Mouse (Mus musculus) MEL (cell line): ENCODE measurements around the gene Radil. TPM values are rescaled to one million over a fixed set of nuclear protein-coding genes. Genes with fewer than 3 reads are reported as not detected.

ENCODE experiments used
- DNase-seq: peaks from one replicate; pipeline ENCODE4 v3.0.0; 2011; ENCODE audit warnings: low read depth, low spot score
- H3K27ac ChIP-seq: 2 replicates; pipeline ENCODE4 v1.5.1; 2012; ENCODE audit warnings: low read depth, mild to moderate bottlenecking, control low read depth, low read length, moderate library complexity; ENCODE audit not compliant: control insufficient read depth
- H3K27me3 ChIP-seq, 2 experiments: fragments of 150-350 bp in 1 of 2; sonication (generic) in 1 of 2; 2 replicates each; pipeline ENCODE4 v1.6.1; 2012; ENCODE audit warnings: low read length in 2 of 2, mild to moderate bottlenecking in 2 of 2, improper control_type of control experiment in 1 of 2, moderate library complexity in 1 of 2; ENCODE audit not compliant: insufficient read depth in 2 of 2, control insufficient read depth in 1 of 2
- H3K36me3 ChIP-seq, 2 experiments: 2 replicates each; pipeline ENCODE4 v1.6.1; 2012 to 2014; ENCODE audit warnings: low read length in 2 of 2, improper control_type of control experiment in 1 of 2, inconsistent platforms in 1 of 2, mild to moderate bottlenecking in 1 of 2; ENCODE audit not compliant: insufficient read depth in 2 of 2, control insufficient read depth in 1 of 2
- H3K4me1 ChIP-seq, 2 experiments: fragments of 150-350 bp in 1 of 2; sonication (generic) in 1 of 2; 2 replicates each; pipeline ENCODE4 v1.6.1; 2012; ENCODE audit warnings: low read length in 2 of 2, improper control_type of control experiment in 1 of 2, mild to moderate bottlenecking in 1 of 2; ENCODE audit not compliant: insufficient read depth in 2 of 2, control insufficient read depth in 1 of 2
- H3K4me3 ChIP-seq, 2 experiments: fragments of 150-350 bp in 1 of 2; sonication (generic) in 1 of 2; 2 replicates each; pipeline ENCODE4 v1.5.1; 2012; ENCODE audit warnings: low read depth in 2 of 2, low read length in 2 of 2, mild to moderate bottlenecking in 2 of 2, moderate library complexity in 2 of 2, control low read depth in 1 of 2, improper control_type of control experiment in 1 of 2; ENCODE audit not compliant: control insufficient read depth in 1 of 2, insufficient read depth in 1 of 2
- H3K79me2 ChIP-seq: 2 replicates; pipeline ENCODE4 v1.6.1; 2012; ENCODE audit warnings: mild to moderate bottlenecking, low read length, moderate library complexity; ENCODE audit not compliant: control insufficient read depth, poor library complexity, insufficient read depth
- H3K9ac ChIP-seq: 2 replicates; pipeline ENCODE4 v1.6.1; 2012; ENCODE audit warnings: low read depth, mild to moderate bottlenecking, control low read depth, low read length, moderate library complexity; ENCODE audit not compliant: control insufficient read depth, poor library complexity, severe bottlenecking
- H3K9me3 ChIP-seq: fragments of 150-350 bp; sonication (generic); replicated peaks from 2 replicates; pipeline ENCODE4 v1.6.1; 2012; ENCODE audit warnings: mild to moderate bottlenecking, low read length, improper control_type of control experiment, moderate library complexity; ENCODE audit not compliant: insufficient read depth
- BHLHE40 ChIP-seq: IDR thresholded peaks from 2 replicates; pipeline ENCODE4 v1.6.1; 2012; ENCODE audit warnings: low read depth, mild to moderate bottlenecking, inconsistent platforms, low read length, improper control_type of control experiment, borderline replicate concordance
- CHD1 ChIP-seq: IDR thresholded peaks from 2 replicates; pipeline ENCODE4 v1.6.1; 2012; ENCODE audit warnings: low read depth, mild to moderate bottlenecking, inconsistent platforms, low read length, improper control_type of control experiment
- CHD2 ChIP-seq: IDR thresholded peaks from 2 replicates; pipeline ENCODE4 v1.6.1; 2011; ENCODE audit warnings: low read length, improper control_type of control experiment
- CTCF ChIP-seq, 3 experiments: IDR thresholded peaks in 2 of 3; conservative IDR thresholded peaks in 1 of 3; 2 replicates each; pipeline ENCODE4 v1.5.1; 2011 to 2012; ENCODE audit warnings: low read length in 3 of 3, low read depth in 2 of 3, mild to moderate bottlenecking in 2 of 3, improper control_type of control experiment in 1 of 3, inconsistent platforms in 1 of 3, mixed read lengths in 1 of 3, moderate library complexity in 1 of 3; ENCODE audit not compliant: control insufficient read depth in 1 of 3, insufficient read depth in 1 of 3, poor library complexity in 1 of 3, severe bottlenecking in 1 of 3
- EP300 ChIP-seq, 2 experiments: IDR thresholded peaks; 2 replicates each; pipeline ENCODE4 v1.6.1; 2011; ENCODE audit warnings: improper control_type of control experiment in 2 of 2, low read length in 2 of 2, low read depth in 1 of 2, mild to moderate bottlenecking in 1 of 2
- ETS1 ChIP-seq: IDR thresholded peaks from 2 replicates; pipeline ENCODE4 v1.6.1; 2012; ENCODE audit warnings: low read depth, mild to moderate bottlenecking, inconsistent platforms, low read length, improper control_type of control experiment, moderate library complexity
- GATA1 ChIP-seq: IDR thresholded peaks from 2 replicates; pipeline ENCODE4 v1.6.1; 2011; ENCODE audit warnings: low read depth, low read length, improper control_type of control experiment
- MAX ChIP-seq: IDR thresholded peaks from 2 replicates; pipeline ENCODE4 v1.6.1; 2011; ENCODE audit warnings: low read length, improper control_type of control experiment
- MYB ChIP-seq: IDR thresholded peaks from 2 replicates; pipeline ENCODE4 v1.6.1; 2011; ENCODE audit warnings: mild to moderate bottlenecking, low read depth, low read length, improper control_type of control experiment
- NRF1 ChIP-seq: IDR thresholded peaks from 2 replicates; pipeline ENCODE4 v1.6.1; 2014; ENCODE audit warnings: low read depth, mild to moderate bottlenecking, inconsistent platforms, low read length, improper control_type of control experiment, moderate library complexity; ENCODE audit not compliant: poor library complexity, insufficient read depth, severe bottlenecking
- POLR2A ChIP-seq, 2 experiments: IDR thresholded peaks; 2 replicates each; pipeline ENCODE4 v1.6.1; 2011 to 2012; ENCODE audit warnings: low read length in 2 of 2, mild to moderate bottlenecking in 2 of 2, control low read depth in 1 of 2, improper control_type of control experiment in 1 of 2, low read depth in 1 of 2, moderate library complexity in 1 of 2; ENCODE audit not compliant: control insufficient read depth in 1 of 2, insufficient read depth in 1 of 2, poor library complexity in 1 of 2
- POLR2AphosphoS2 ChIP-seq: IDR thresholded peaks from 2 replicates; pipeline ENCODE4 v1.6.1; 2011; ENCODE audit warnings: low read length, improper control_type of control experiment
- RAD21 ChIP-seq: IDR thresholded peaks from 2 replicates; pipeline ENCODE4 v1.6.1; 2011; ENCODE audit warnings: mild to moderate bottlenecking, low read depth, low read length, improper control_type of control experiment
- RCOR1 ChIP-seq: IDR thresholded peaks from 2 replicates; pipeline ENCODE4 v1.6.1; 2012; ENCODE audit warnings: low read depth, mild to moderate bottlenecking, inconsistent platforms, low read length, improper control_type of control experiment
- SIN3A ChIP-seq: IDR thresholded peaks from 2 replicates; pipeline ENCODE4 v1.6.1; 2012; ENCODE audit warnings: low read length, improper control_type of control experiment, inconsistent platforms
- SMC3 ChIP-seq: IDR thresholded peaks from 2 replicates; pipeline ENCODE4 v1.6.1; 2011; ENCODE audit warnings: low read depth, low read length, improper control_type of control experiment
- TBP ChIP-seq: IDR thresholded peaks from 2 replicates; pipeline ENCODE4 v1.8.0; 2011; ENCODE audit warnings: low read depth, low read length, improper control_type of control experiment
- USF1 ChIP-seq: IDR thresholded peaks from 2 replicates; pipeline ENCODE4 v1.6.1; 2014; ENCODE audit warnings: low read depth, mild to moderate bottlenecking, inconsistent platforms, low read length, improper control_type of control experiment, moderate library complexity
- ZC3H11A ChIP-seq: IDR thresholded peaks from 2 replicates; pipeline ENCODE4 v1.6.1; 2012; ENCODE audit warnings: low read depth, mild to moderate bottlenecking, inconsistent platforms, low read length, improper control_type of control experiment
- ZMIZ1 ChIP-seq: IDR thresholded peaks from 2 replicates; pipeline ENCODE4 v1.6.1; 2012; ENCODE audit warnings: low read depth, mild to moderate bottlenecking, inconsistent platforms, low read length, improper control_type of control experiment, moderate library complexity
- ZNF384 ChIP-seq: IDR thresholded peaks from 2 replicates; pipeline ENCODE4 v1.6.1; 2012; ENCODE audit warnings: low read depth, mild to moderate bottlenecking, inconsistent platforms, low read length, improper control_type of control experiment
- polyA plus RNA-seq, 2 experiments: library from polyadenylated mRNA; stranded (reverse) in 1 of 2; unstranded in 1 of 2; fragments of >175 nt in 1 of 2; fragments of >200 nt in 1 of 2; gene quantifications; 2 replicates each; pipeline versions ENCODE4 v1.2.1 to v1.2.4; 2012; ENCODE audit warnings: low replicate concordance in 2 of 2, low read depth in 1 of 2; ENCODE audit not compliant: insufficient read length in 2 of 2, insufficient read depth in 1 of 2, missing spikeins in 1 of 2
- total RNA-seq: library from RNA; depleted of rRNA; stranded (reverse); fragments of 300-350 nt; gene quantifications from 2 replicates; pipeline ENCODE4 v1.2.3, GENCODE M21; 2012

Gene Radil
- total and polyA plus RNA-seq, 3 experiments, result 0.07 to 0.27 TPM; not detected in 1

- Histone ChIP-seq H3K4me1 (no peaks in the 10 kb centered on the region), H3K27me3 (peaks cover 0 to 2% of the 10 kb centered on the region in 2 experiments; a peak in 1 of 4 replicates), H3K79me2 (no peaks in the 10 kb centered on the region), H3K9me3 (no peaks in the 10 kb centered on the region)
- no peak for DNase-seq
- TF ChIP-seq POLR2AphosphoS2, result no peak
- no peak for TF ChIP-seq MYB
- TF ChIP-seq, all 39 proteins: peak for 0
- Histone ChIP-seq H3K9ac (no peak overlapping the region), H3K36me3 (no peaks in the 10 kb centered on the region), H3K4me3 (no peak overlapping the region), H3K27ac (no peak overlapping the region)
Measured at GRCm38 (mm10) chr5:142509141-142510060, 41.5 kb downstream of the Radil start.

- Histone ChIP-seq H3K27ac (no peak overlapping the region), H3K4me3 (no peak overlapping the region), H3K79me2 (no peaks in the 10 kb centered on the region), H3K9me3 (no peaks in the 10 kb centered on the region), H3K4me1 (no peaks in the 10 kb centered on the region), H3K27me3 (no peaks in the 10 kb centered on the region; a peak in 1 of 4 replicates), H3K36me3 (no peaks in the 10 kb centered on the region), H3K9ac (no peak overlapping the region)
- TF ChIP-seq CTCF (IDR thresholded peaks at IDR 0.05 in 2 of 3, conservative IDR thresholded peaks at IDR 0.05 in 1 of 3; ENCODE audit: control insufficient read depth in 1 of 3, insufficient read depth in 1 of 3, low read depth in 2 of 3, low read length in 3 of 3, poor library complexity in 1 of 3, severe bottlenecking in 1 of 3), result peak in 2 of 3 experiments; percentile 40 to 46; a peak in 4 of 6 replicates
- no peak for TF ChIP-seq ZC3H11A
- no peak for TF ChIP-seq MAX
- TF ChIP-seq ZMIZ1, result no peak
- TF ChIP-seq SMC3, result peak; percentile 22; the same call in 1 of the 2 replicates
- peak; percentile 27 for DNase-seq
Measured at GRCm38 (mm10) chr5:142505695-142506423, 45.0 kb downstream of the Radil start.

- no peaks in the 10 kb centered on the region for H3K4me1 ChIP-seq
- no peaks in the 10 kb centered on the region for H3K27me3 ChIP-seq
- no peak for DNase-seq
- no peaks in the 10 kb centered on the region for H3K79me2 ChIP-seq
- no peaks in the 10 kb centered on the region for H3K36me3 ChIP-seq
- H3K27ac ChIP-seq, result no peak overlapping the region
- H3K9ac ChIP-seq, result no peak overlapping the region
- TF ChIP-seq TBP (no peak), NRF1 (no peak), ETS1 (no peak), SMC3 (no peak), GATA1 (no peak), CHD2 (no peak), EP300 (IDR thresholded peaks at IDR 0.05; ENCODE audit: low read depth in 1 of 2, low read length in 2 of 2) (no peak), RCOR1 (no peak), MAX (no peak), POLR2A (IDR thresholded peaks at IDR 0.05; ENCODE audit: control insufficient read depth in 1 of 2, insufficient read depth in 1 of 2, low read depth in 1 of 2, low read length in 2 of 2, poor library complexity in 1 of 2) (no peak), ZNF384 (no peak), CHD1 (no peak), RAD21 (no peak), BHLHE40 (no peak), USF1 (no peak), SIN3A (no peak)
- H3K9me3 ChIP-seq, result no peaks in the 10 kb centered on the region
- no peak overlapping the region for H3K4me3 ChIP-seq
Measured at GRCm38 (mm10) chr5:142504175-142504574, 46.7 kb downstream of the Radil start.
